Mouse (Mus musculus) kidney, postnatal 0 days (tissue): Measurements from ENCODE around the gene Ndufb7. TPM values are rescaled to one million over a fixed set of nuclear protein-coding genes. Genes with fewer than 3 reads are reported as not detected.
"Not testable (repeated sequence)": the region's sequence is repeated elsewhere in the genome, so short reads cannot be mapped to it uniquely, and the experiment has no call there.

Experiments used
- ATAC-seq: fragments of 200-750 bp; cut with Nextera tagmentation; replicated peaks from 2 replicates; pipeline ENCODE4 v1.8.0; 2017; ENCODE audit warnings: low read depth, moderate number of reproducible peaks, moderate TSS enrichment, moderate library complexity; ENCODE audit not compliant: low FRiP score
- DNase-seq: peaks from one replicate; pipeline ENCODE4 v3.0.0-alpha.2; 2016; ENCODE audit warnings: low spot score
- H3K27ac ChIP-seq: fragments of 300-500 bp; sonication (generic); 2 replicates; pipeline ENCODE4 v1.5.1; 2014; ENCODE audit warnings: mild to moderate bottlenecking
- H3K27me3 ChIP-seq: fragments of 300-500 bp; sonication (generic); 2 replicates; pipeline ENCODE4 v1.6.1; 2014; ENCODE audit warnings: low read length, mixed read lengths; ENCODE audit not compliant: insufficient read depth
- H3K36me3 ChIP-seq: fragments of 300-500 bp; sonication (generic); 2 replicates; pipeline ENCODE4 v1.6.1; 2014; ENCODE audit warnings: low read length, mixed read lengths; ENCODE audit not compliant: insufficient read depth
- H3K4me1 ChIP-seq: fragments of 300-500 bp; sonication (generic); replicated peaks from 2 replicates; pipeline ENCODE4 v1.6.1; 2014; ENCODE audit warnings: antibody characterized with exemption, low read length, mixed read lengths; ENCODE audit not compliant: insufficient read depth
- H3K4me2 ChIP-seq: fragments of 300-500 bp; sonication (generic); 2 replicates; pipeline ENCODE4 v1.6.1; 2014; ENCODE audit warnings: mild to moderate bottlenecking, low read length, moderate library complexity, mixed read lengths
- H3K4me3 ChIP-seq: fragments of 300-500 bp; sonication (generic); replicated peaks from 2 replicates; pipeline ENCODE4 v1.5.1; 2014; ENCODE audit warnings: low read depth, low read length
- H3K9ac ChIP-seq: fragments of 300-500 bp; sonication (generic); 2 replicates; pipeline ENCODE4 v1.6.1; 2014; ENCODE audit warnings: low read depth, low read length
- H3K9me3 ChIP-seq: fragments of 300-500 bp; sonication (generic); replicated peaks from 2 replicates; pipeline ENCODE4 v1.6.1; 2016; ENCODE audit warnings: low read length, inconsistent platforms, mixed read lengths
- CTCF ChIP-seq: IDR thresholded peaks from 2 replicates; pipeline ENCODE4 v1.5.1; 2016; ENCODE audit warnings: antibody characterized with exemption, low read depth, mild to moderate bottlenecking, moderate library complexity
- WGBS: fragments of 180-500 bp; shearing (Covaris S2); extraction: QIAGEN DNeasy Blood & Tissue Kit; methylation state at CpG from one replicate; pipeline ENCODE4 v1.1.7; 2014; 5-methylcytosine and 5-hydroxymethylcytosine counted together
- polyA plus RNA-seq: library from polyadenylated mRNA; unstranded; fragments of >200 nt; fragmentation: Nextera tagmentation; extraction: Ambion mirVana; gene quantifications from 2 replicates; pipeline ENCODE4 v1.2.1, GENCODE M21; 2015

The Ndufb7 gene
- polyA plus RNA-seq, 1 experiment from 2014 or later: 515 TPM

- WGBS: 62% methylated on average over 4 of the region's 4 CpGs
- peaks cover 11% of the 10 kb centered on the region for H3K4me1 ChIP-seq
- H3K27me3 ChIP-seq: no peaks in the 10 kb centered on the region
- no peak for ATAC-seq
- H3K4me2 ChIP-seq: no peak overlapping the region
- no peak overlapping the region for H3K9ac ChIP-seq
- no peaks in the 10 kb centered on the region for H3K9me3 ChIP-seq
- H3K4me3 ChIP-seq: no peak overlapping the region
- H3K27ac ChIP-seq: no peak overlapping the region; the same call in 1 of the 2 replicates
- H3K36me3 ChIP-seq: peaks cover 20% of the 10 kb centered on the region; the same call in 1 of the 2 replicates
- no peak for TF ChIP-seq CTCF
- no peak for DNase-seq
These were observed 2.7 kb downstream of the Ndufb7 start for GRCm38 (mm10) chr8:83569165-83569564.

- 84% methylated on average over 15 of the region's 15 CpGs for WGBS
- Histone ChIP-seq H3K36me3 (peaks cover 20% of the 10 kb centered on the region; the same call in 1 of the 2 replicates), H3K4me1 (peaks cover 23% of the 10 kb centered on the region), H3K4me2 (no peak overlapping the region), H3K27me3 (no peaks in the 10 kb centered on the region), H3K27ac (no peak overlapping the region), H3K9me3 (no peaks in the 10 kb centered on the region), H3K9ac (no peak overlapping the region), H3K4me3 (no peak overlapping the region)
- ATAC-seq (no peak), DNase-seq (no peak)
- TF ChIP-seq CTCF: no peak
These were observed 4.0 kb downstream of the Ndufb7 start for GRCm38 (mm10) chr8:83570272-83571000.

- H3K27ac ChIP-seq, H3K27me3 ChIP-seq, H3K9me3 ChIP-seq, ATAC-seq, H3K4me2 ChIP-seq, H3K9ac ChIP-seq, H3K4me3 ChIP-seq, DNase-seq: not testable (repeated sequence)
- H3K4me1 ChIP-seq: peaks cover 29% of the 10 kb centered on the region
- WGBS: 97% methylated on average over 7 of the region's 7 CpGs
- peaks cover 20% of the 10 kb centered on the region; the same call in 1 of the 2 replicates for H3K36me3 ChIP-seq
These were observed 4.5 kb downstream of the Ndufb7 start for GRCm38 (mm10) chr8:83571001-83571340.

- DNase-seq (no peak), ATAC-seq (no peak)
- Histone ChIP-seq H3K27ac (no peak overlapping the region), H3K9ac (no peak overlapping the region), H3K27me3 (no peaks in the 10 kb centered on the region), H3K9me3 (no peaks in the 10 kb centered on the region), H3K4me3 (no peak overlapping the region), H3K4me1 (peaks cover 36% of the 10 kb centered on the region), H3K36me3 (peaks cover 20% of the 10 kb centered on the region; the same call in 1 of the 2 replicates), H3K4me2 (no peak overlapping the region)
- WGBS: 87% methylated on average over 10 of the region's 10 CpGs
- no peak for TF ChIP-seq CTCF
These were observed 5.3 kb downstream of the Ndufb7 start for GRCm38 (mm10) chr8:83571791-83572190.

GRCm38 (mm10) chr8:83572246-83572812, 5.9 kb downstream of the Ndufb7 start:
- H3K27ac ChIP-seq: no peak overlapping the region
- no peak overlapping the region for H3K9ac ChIP-seq
- H3K36me3 ChIP-seq: peaks cover 20% of the 10 kb centered on the region; the same call in 1 of the 2 replicates
- ATAC-seq (0 out of 2 replicates have a peak, but pooled peaks have one; percentile 12), DNase-seq (no peak)
- H3K9me3 ChIP-seq: no peaks in the 10 kb centered on the region
- H3K4me2 ChIP-seq: no peak overlapping the region
- no peak for TF ChIP-seq CTCF
- peaks cover 37% of the 10 kb centered on the region for H3K4me1 ChIP-seq
- H3K4me3 ChIP-seq: no peak overlapping the region
- no peaks in the 10 kb centered on the region for H3K27me3 ChIP-seq
- 56% methylated on average over 5 of the region's 5 CpGs for WGBS

- 71% methylated on average over 18 of the region's 18 CpGs for WGBS
- H3K27ac ChIP-seq: peak overlapping the region; percentile 8; the same call in 1 of the 2 replicates
- no peaks in the 10 kb centered on the region for H3K9me3 ChIP-seq
- H3K4me2 ChIP-seq: no peak overlapping the region
- no peaks in the 10 kb centered on the region for H3K27me3 ChIP-seq
- peaks cover 20% of the 10 kb centered on the region; the same call in 1 of the 2 replicates for H3K36me3 ChIP-seq
- H3K4me1 ChIP-seq: peaks cover 31% of the 10 kb centered on the region
- no peak overlapping the region for H3K4me3 ChIP-seq
- no peak overlapping the region for H3K9ac ChIP-seq
- DNase-seq (no peak), ATAC-seq (peak; percentile 33; the same call in 1 of the 2 replicates)
- peak; percentile 57; the same call in 1 of the 2 replicates for TF ChIP-seq CTCF
These were observed 6.8 kb downstream of the Ndufb7 start for GRCm38 (mm10) chr8:83573140-83573875.
